Mouse (Mus musculus) C2C12 (cell line): Measurements from ENCODE around the gene Serpina5. TPM values are rescaled to one million over a fixed set of nuclear protein-coding genes. Genes with fewer than 3 reads are reported as not detected.

Experiments used
- H3K27me3 ChIP-seq: one replicate; pipeline ENCODE4 v1.6.1; 2011; ENCODE audit not compliant: control insufficient read depth, insufficient read depth, insufficient read length
- H3K36me3 ChIP-seq: one replicate; pipeline ENCODE4 v1.6.1; 2011; ENCODE audit not compliant: control insufficient read depth, insufficient read depth
- H3K4me3 ChIP-seq: one replicate; pipeline ENCODE4 v1.5.1; 2011; ENCODE audit warnings: mild to moderate bottlenecking, control low read depth; ENCODE audit not compliant: poor library complexity, insufficient read depth, severe bottlenecking
- H3K79me2 ChIP-seq: one replicate; pipeline ENCODE4 v1.6.1; 2011; ENCODE audit not compliant: control insufficient read depth, insufficient read depth
- H3K79me3 ChIP-seq: one replicate; pipeline ENCODE4 v1.6.1; 2011; ENCODE audit warnings: low read depth, control low read depth
- H3ac ChIP-seq: one replicate; pipeline ENCODE3; 2011; ENCODE audit warnings: low read depth; ENCODE audit not compliant: control insufficient read depth, insufficient read length
- CEBPB ChIP-seq: IDR thresholded peaks from one replicate; pipeline ENCODE4 v1.6.1; 2011; ENCODE audit warnings: low read depth, mild to moderate bottlenecking, control low read depth, moderate library complexity
- CTCF ChIP-seq: IDR thresholded peaks from one replicate; pipeline ENCODE4 v1.5.1; 2011; ENCODE audit not compliant: control insufficient read depth, insufficient read depth, insufficient read length
- FOSL1 ChIP-seq: IDR thresholded peaks from one replicate; pipeline ENCODE4 v1.8.0; 2011; ENCODE audit warnings: mild to moderate bottlenecking, low read length; ENCODE audit not compliant: poor library complexity, insufficient read depth, severe bottlenecking
- MAX ChIP-seq: IDR thresholded peaks from one replicate; pipeline ENCODE4 v1.6.1; 2011; ENCODE audit warnings: mild to moderate bottlenecking, control low read depth
- MYOD1 ChIP-seq: IDR thresholded peaks from one replicate; pipeline ENCODE4 v1.6.1; 2011; ENCODE audit warnings: low read depth; ENCODE audit not compliant: control insufficient read depth, insufficient read length
- MYOG ChIP-seq: IDR thresholded peaks from one replicate; pipeline ENCODE4 v1.6.1; 2011; ENCODE audit not compliant: control insufficient read depth, insufficient read length; ENCODE audit errors: extremely low read depth
- USF1 ChIP-seq: IDR thresholded peaks from one replicate; pipeline ENCODE4 v1.6.1; 2011; ENCODE audit warnings: low read depth, mild to moderate bottlenecking, control low read depth, moderate library complexity
- long read RNA-seq, 2 experiments: library from polyadenylated mRNA; unstranded; transcript quantifications; one replicate each; pipeline ENCODE4 v2.0.0; 2019 to 2020
- polyA plus RNA-seq: library from polyadenylated mRNA; unstranded; fragments of >200 nt; fragmentation: generic; extraction: Trizol; gene quantifications from one replicate; pipeline ENCODE4 v1.2.1, GENCODE M21; 2012; ENCODE audit warnings: missing spikeins

Serpina5 gene
- polyA plus RNA-seq, result not detected
- long read RNA-seq, experiment 1, result 0 reads
- long read RNA-seq, experiment 2, result 0 reads

- no peak within 1 kb of the TSS for H3ac ChIP-seq
- H3K36me3 ChIP-seq, result no peaks in the 10 kb centered on the region
- H3K4me3 ChIP-seq, result no peak within 1 kb of the TSS
- no peaks in the 10 kb centered on the region for H3K27me3 ChIP-seq
- H3K79me2 ChIP-seq, result no peaks in the 10 kb centered on the region
- H3K79me3 ChIP-seq, result no peaks in the 10 kb centered on the region
- TF ChIP-seq MYOD1, result no peak
- no peak for TF ChIP-seq MAX
- TF ChIP-seq FOSL1, result no peak
- TF ChIP-seq CEBPB, result no peak
- TF ChIP-seq CTCF, result no peak
- TF ChIP-seq MYOG, result no peak
- TF ChIP-seq USF1, result no peak
Observed at GRCm38 (mm10) chr12:104100768-104101167, at the start of gene Serpina5. TSS of gene Serpina5 (plus strand) at chr12:104101113.

- H3K27me3 ChIP-seq, result no peaks in the 10 kb centered on the region
- no peaks in the 10 kb centered on the region for H3K79me3 ChIP-seq
- H3K79me2 ChIP-seq, result no peaks in the 10 kb centered on the region
- H3K4me3 ChIP-seq, result no peak overlapping the region
- no peak overlapping the region for H3ac ChIP-seq
- no peaks in the 10 kb centered on the region for H3K36me3 ChIP-seq
- no peak for TF ChIP-seq MYOD1
- TF ChIP-seq CEBPB, result no peak
Observed at GRCm38 (mm10) chr12:104053995-104054394, 46.9 kb upstream of the Serpina5 start.

- Histone ChIP-seq H3K36me3 (no peaks in the 10 kb centered on the region), H3K79me2 (no peaks in the 10 kb centered on the region), H3K79me3 (no peaks in the 10 kb centered on the region), H3ac (no peak overlapping the region), H3K4me3 (no peak overlapping the region), H3K27me3 (no peaks in the 10 kb centered on the region)
- peak; percentile 95 for TF ChIP-seq MAX
- TF ChIP-seq MYOG, result no peak
- TF ChIP-seq USF1, result peak; percentile 73
- peak; percentile 24 for TF ChIP-seq CEBPB
Observed at GRCm38 (mm10) chr12:104055755-104056154, 45.2 kb upstream of the Serpina5 start.

GRCm38 (mm10) chr12:104057050-104057449, 43.9 kb upstream of the Serpina5 start:
- Histone ChIP-seq H3K79me2 (no peaks in the 10 kb centered on the region), H3ac (no peak overlapping the region), H3K27me3 (no peaks in the 10 kb centered on the region), H3K36me3 (no peaks in the 10 kb centered on the region), H3K4me3 (no peak overlapping the region), H3K79me3 (no peaks in the 10 kb centered on the region)
- no peak for TF ChIP-seq MAX
- no peak for TF ChIP-seq CTCF
- no peak for TF ChIP-seq USF1

GRCm38 (mm10) chr12:104057531-104057930, 43.4 kb upstream of the Serpina5 start:
- no peaks in the 10 kb centered on the region for H3K27me3 ChIP-seq
- TF ChIP-seq USF1, result no peak
- no peak for TF ChIP-seq MAX
- TF ChIP-seq CEBPB, result no peak
- no peak for TF ChIP-seq MYOG
- TF ChIP-seq MYOD1, result no peak
- TF ChIP-seq FOSL1, result no peak
- TF ChIP-seq CTCF, result no peak
- no peaks in the 10 kb centered on the region for H3K79me2 ChIP-seq
- no peak overlapping the region for H3K4me3 ChIP-seq
- H3K36me3 ChIP-seq, result no peaks in the 10 kb centered on the region
- no peak overlapping the region for H3ac ChIP-seq
- H3K79me3 ChIP-seq, result no peaks in the 10 kb centered on the region

- TF ChIP-seq CTCF (no peak), MAX (no peak), FOSL1 (no peak), CEBPB (no peak), MYOG (no peak), MYOD1 (no peak), USF1 (no peak)
- H3K36me3 ChIP-seq, result no peaks in the 10 kb centered on the region
- H3K79me2 ChIP-seq, result no peaks in the 10 kb centered on the region
- no peak overlapping the region for H3K4me3 ChIP-seq
- no peak overlapping the region for H3ac ChIP-seq
- H3K79me3 ChIP-seq, result no peaks in the 10 kb centered on the region
- H3K27me3 ChIP-seq, result no peaks in the 10 kb centered on the region
Observed at GRCm38 (mm10) chr12:104060126-104060525, 40.8 kb upstream of the Serpina5 start.
